Mouse (Mus musculus) cerebellum, adult 11 months (tissue): ENCODE measurements around the gene Furin.

Source experiments
- DNase-seq: peaks from one replicate; pipeline ENCODE4 v3.0.0; 2022

Furin gene

GRCm38 (mm10) chr7:80370649-80371040 is 34.6 kb downstream of the Furin start:
- peak; percentile 90 for DNase-seq

GRCm38 (mm10) chr7:80369967-80370431 is 35.2 kb downstream of the Furin start:
- no peak for DNase-seq

- peak; percentile 45 for DNase-seq
Measured at GRCm38 (mm10) chr7:80369461-80369860, 35.8 kb downstream of the Furin start.

- DNase-seq, result no peak
Measured at GRCm38 (mm10) chr7:80368635-80369421, 36.4 kb downstream of the Furin start.

GRCm38 (mm10) chr7:80368009-80368408 is 37.2 kb downstream of the Furin start:
- no peak for DNase-seq

GRCm38 (mm10) chr7:80367232-80367631 is 38.0 kb downstream of the Furin start:
- DNase-seq, result no peak

GRCm38 (mm10) chr7:80365759-80366158 is 39.5 kb downstream of the Furin start:
- no peak for DNase-seq

- no peak for DNase-seq
Measured at GRCm38 (mm10) chr7:80360435-80360834, 44.8 kb downstream of the Furin start.

- DNase-seq, result no peak
Measured at GRCm38 (mm10) chr7:80358039-80358438, 47.2 kb downstream of the Furin start.

GRCm38 (mm10) chr7:80357156-80357555 is 48.1 kb downstream of the Furin start:
- no peak for DNase-seq

GRCm38 (mm10) chr7:80356351-80356750 is 48.9 kb downstream of the Furin start:
- DNase-seq, result no peak

GRCm38 (mm10) chr7:80352920-80353319 is 52.3 kb downstream of the Furin start:
- no peak for DNase-seq

GRCm38 (mm10) chr7:80350808-80351207 is 54.4 kb downstream of the Furin start:
- no peak for DNase-seq

GRCm38 (mm10) chr7:80347670-80348586 is 57.3 kb downstream of the Furin start:
- no peak for DNase-seq

GRCm38 (mm10) chr7:80346830-80347229 is 58.4 kb downstream of the Furin start:
- no peak for DNase-seq

- no peak for DNase-seq
Measured at GRCm38 (mm10) chr7:80346173-80346572, 59.1 kb downstream of the Furin start.

- DNase-seq, result no peak
Measured at GRCm38 (mm10) chr7:80343270-80344018, 61.8 kb downstream of the Furin start.

- DNase-seq, result peak; percentile 94
Measured at GRCm38 (mm10) chr7:80342858-80343257, 62.4 kb downstream of the Furin start, which contains the start of gene Hddc3. Gene Hddc3, plus strand, starts transcription at chr7:80343104.

GRCm38 (mm10) chr7:80341793-80342192 is 63.4 kb downstream of the Furin start:
- DNase-seq, result no peak

- DNase-seq, result peak; percentile 67
Measured at GRCm38 (mm10) chr7:80340793-80341192, 64.4 kb downstream of the Furin start, which contains the start of gene Unc45a. Gene Unc45a, minus strand, starts transcription at chr7:80341005.

GRCm38 (mm10) chr7:80339793-80340628 is 65.2 kb downstream of the Furin start:
- peak; percentile 98 for DNase-seq

- DNase-seq, result no peak
Measured at GRCm38 (mm10) chr7:80339371-80339770, 65.9 kb downstream of the Furin start.
